Mouse (Mus musculus): Measurements from ENCODE around the gene Smyd3. TPM values are rescaled to one million over a fixed set of nuclear protein-coding genes. Genes with fewer than 3 reads are reported as not detected.
A peak's percentile ranks its signal among the peaks of the same experiment; 100 is the strongest.

Gene Smyd3
- polyA plus RNA-seq, 1 experiment from 2014 or later, result 11.3 TPM

- H3K4me2 ChIP-seq (ENCODE audit: low read length), result peak overlapping the region; percentile 74
- no peaks in the 10 kb centered on the region for H3K36me3 ChIP-seq (ENCODE audit: control insufficient read depth, insufficient read depth, low read length)
- whole genome bisulfite sequencing, result under 1% methylated on average over 21 of the region's 21 CpGs
Measured at GRCm38 (mm10) chr1:179516941-179517712, 714 bp downstream of the Smyd3 start.

GRCm38 (mm10) chr1:179511895-179512294, 5.9 kb downstream of the Smyd3 start:
- peaks cover 0 to 6% of the 10 kb centered on the region in 2 experiments; a peak in 1 of 4 replicates for H3K4me1 ChIP-seq (ENCODE audit: control insufficient read depth in 2 of 2, insufficient read depth in 2 of 2, low read length in 2 of 2)
- H3K9ac ChIP-seq (ENCODE audit: low read length), result no peak overlapping the region
- no peaks in the 10 kb centered on the region for H3K27me3 ChIP-seq (ENCODE audit: control insufficient read depth, insufficient read depth, low read length)
- no peak overlapping the region for H3K27ac ChIP-seq (replicated peaks in 1 of 2; ENCODE audit: control insufficient read depth in 1 of 2, insufficient read depth in 1 of 2, low read depth in 2 of 2, low read length in 2 of 2)
- no peak for ATAC-seq (ENCODE audit: insufficient number of reproducible peaks, insufficient read depth, low FRiP score, low read depth)
- no peak overlapping the region for H3K4me2 ChIP-seq (ENCODE audit: low read length)
- H3K9me3 ChIP-seq (ENCODE audit: control insufficient read depth, low read length), result no peaks in the 10 kb centered on the region
- H3K36me3 ChIP-seq (ENCODE audit: control insufficient read depth, insufficient read depth, low read length), result no peaks in the 10 kb centered on the region
- WGBS, result 80% methylated on average over 7 of the region's 7 CpGs
- H3K4me3 ChIP-seq (ENCODE audit: control insufficient read depth in 1 of 2, insufficient read depth in 1 of 2, low read depth in 1 of 2, low read length in 2 of 2), result no peak overlapping the region

More at GRCm38 (mm10) chr1:179516941-179517712, 714 bp downstream of the Smyd3 start:
- peak overlapping the region; percentile 79 for H3K9ac ChIP-seq (ENCODE audit: low read length)
- H3K4me3 ChIP-seq (ENCODE audit: control insufficient read depth in 1 of 2, insufficient read depth in 1 of 2, low read depth in 1 of 2, low read length in 2 of 2), result peak overlapping the region; percentile 62 to 92
- peak overlapping the region in 1 of 2 experiments; percentile 29; a peak in 2 of 4 replicates for H3K27ac ChIP-seq (replicated peaks in 1 of 2; ENCODE audit: control insufficient read depth in 1 of 2, insufficient read depth in 1 of 2, low read depth in 2 of 2, low read length in 2 of 2)
- H3K27me3 ChIP-seq (ENCODE audit: control insufficient read depth, insufficient read depth, low read length), result no peaks in the 10 kb centered on the region
- no peaks in the 10 kb centered on the region for H3K9me3 ChIP-seq (ENCODE audit: control insufficient read depth, low read length)
- H3K4me1 ChIP-seq (ENCODE audit: control insufficient read depth in 2 of 2, insufficient read depth in 2 of 2, low read length in 2 of 2), result peaks cover 0 to 6% of the 10 kb centered on the region in 2 experiments; a peak in 1 of 4 replicates
- ATAC-seq (ENCODE audit: insufficient number of reproducible peaks, insufficient read depth, low FRiP score, low read depth), result peak; percentile 73

- Histone ChIP-seq H3K36me3 (ENCODE audit: control insufficient read depth, insufficient read depth, low read length) (no peaks in the 10 kb centered on the region), H3K4me3 (ENCODE audit: control insufficient read depth in 1 of 2, insufficient read depth in 1 of 2, low read depth in 1 of 2, low read length in 2 of 2) (no peak overlapping the region), H3K9me3 (ENCODE audit: control insufficient read depth, low read length) (no peaks in the 10 kb centered on the region), H3K4me1 (ENCODE audit: control insufficient read depth in 2 of 2, insufficient read depth in 2 of 2, low read length in 2 of 2) (no peaks in the 10 kb centered on the region), H3K4me2 (ENCODE audit: low read length) (no peak overlapping the region), H3K27me3 (ENCODE audit: control insufficient read depth, insufficient read depth, low read length) (no peaks in the 10 kb centered on the region), H3K9ac (ENCODE audit: low read length) (no peak overlapping the region), H3K27ac (replicated peaks in 1 of 2; ENCODE audit: control insufficient read depth in 1 of 2, insufficient read depth in 1 of 2, low read depth in 2 of 2, low read length in 2 of 2) (no peak overlapping the region)
- no peak for ATAC-seq (ENCODE audit: insufficient number of reproducible peaks, insufficient read depth, low FRiP score, low read depth)
- 75% methylated on average over 12 of the region's 13 CpGs for whole genome bisulfite sequencing
Measured at GRCm38 (mm10) chr1:179510546-179511340, 7.1 kb downstream of the Smyd3 start.

- Histone ChIP-seq H3K27me3 (ENCODE audit: control insufficient read depth, insufficient read depth, low read length) (no peaks in the 10 kb centered on the region), H3K4me2 (ENCODE audit: low read length) (no peak overlapping the region), H3K4me3 (ENCODE audit: control insufficient read depth in 1 of 2, insufficient read depth in 1 of 2, low read depth in 1 of 2, low read length in 2 of 2) (no peak overlapping the region), H3K9me3 (ENCODE audit: control insufficient read depth, low read length) (no peaks in the 10 kb centered on the region), H3K27ac (replicated peaks in 1 of 2; ENCODE audit: control insufficient read depth in 1 of 2, insufficient read depth in 1 of 2, low read depth in 2 of 2, low read length in 2 of 2) (no peak overlapping the region), H3K9ac (ENCODE audit: low read length) (no peak overlapping the region), H3K36me3 (ENCODE audit: control insufficient read depth, insufficient read depth, low read length) (no peaks in the 10 kb centered on the region), H3K4me1 (ENCODE audit: control insufficient read depth in 2 of 2, insufficient read depth in 2 of 2, low read length in 2 of 2) (no peaks in the 10 kb centered on the region)
- 57% methylated on average over 9 of the region's 9 CpGs for WGBS
- no peak for ATAC-seq (ENCODE audit: insufficient number of reproducible peaks, insufficient read depth, low FRiP score, low read depth)
Measured at GRCm38 (mm10) chr1:179506530-179507315, 11.1 kb downstream of the Smyd3 start.

GRCm38 (mm10) chr1:179502565-179502964, 15.3 kb downstream of the Smyd3 start:
- WGBS, result 12% methylated on average over 3 of the region's 3 CpGs
- Histone ChIP-seq H3K9me3 (ENCODE audit: control insufficient read depth, low read length) (no peaks in the 10 kb centered on the region), H3K27me3 (ENCODE audit: control insufficient read depth, insufficient read depth, low read length) (no peaks in the 10 kb centered on the region), H3K27ac (replicated peaks in 1 of 2; ENCODE audit: control insufficient read depth in 1 of 2, insufficient read depth in 1 of 2, low read depth in 2 of 2, low read length in 2 of 2) (no peak overlapping the region), H3K4me1 (ENCODE audit: control insufficient read depth in 2 of 2, insufficient read depth in 2 of 2, low read length in 2 of 2) (no peaks in the 10 kb centered on the region), H3K36me3 (ENCODE audit: control insufficient read depth, insufficient read depth, low read length) (no peaks in the 10 kb centered on the region), H3K4me2 (ENCODE audit: low read length) (no peak overlapping the region), H3K4me3 (ENCODE audit: control insufficient read depth in 1 of 2, insufficient read depth in 1 of 2, low read depth in 1 of 2, low read length in 2 of 2) (no peak overlapping the region), H3K9ac (ENCODE audit: low read length) (no peak overlapping the region)
- no peak for ATAC-seq (ENCODE audit: insufficient number of reproducible peaks, insufficient read depth, low FRiP score, low read depth)

- H3K9ac ChIP-seq (ENCODE audit: low read length), result no peak overlapping the region
- no peak for ATAC-seq (ENCODE audit: insufficient number of reproducible peaks, insufficient read depth, low FRiP score, low read depth)
- no peaks in the 10 kb centered on the region for H3K9me3 ChIP-seq (ENCODE audit: control insufficient read depth, low read length)
- no peak overlapping the region for H3K4me2 ChIP-seq (ENCODE audit: low read length)
- H3K36me3 ChIP-seq (ENCODE audit: control insufficient read depth, insufficient read depth, low read length), result no peaks in the 10 kb centered on the region
- WGBS, result 59% methylated on average over 3 of the region's 3 CpGs
- no peak overlapping the region for H3K4me3 ChIP-seq (ENCODE audit: control insufficient read depth in 1 of 2, insufficient read depth in 1 of 2, low read depth in 1 of 2, low read length in 2 of 2)
- H3K4me1 ChIP-seq (ENCODE audit: control insufficient read depth in 2 of 2, insufficient read depth in 2 of 2, low read length in 2 of 2), result no peaks in the 10 kb centered on the region
- H3K27ac ChIP-seq (replicated peaks in 1 of 2; ENCODE audit: control insufficient read depth in 1 of 2, insufficient read depth in 1 of 2, low read depth in 2 of 2, low read length in 2 of 2), result no peak overlapping the region
- H3K27me3 ChIP-seq (ENCODE audit: control insufficient read depth, insufficient read depth, low read length), result no peaks in the 10 kb centered on the region
Measured at GRCm38 (mm10) chr1:179499257-179499656, 18.6 kb downstream of the Smyd3 start.

- WGBS, result 79% methylated on average over 5 of the region's 5 CpGs
Measured at GRCm38 (mm10) chr1:179492908-179493307, 24.9 kb downstream of the Smyd3 start.

More at GRCm38 (mm10) chr1:179492908-179493307, 24.9 kb downstream of the Smyd3 start:
- Histone ChIP-seq H3K4me2 (ENCODE audit: low read length) (no peak overlapping the region), H3K4me3 (ENCODE audit: control insufficient read depth in 1 of 2, insufficient read depth in 1 of 2, low read depth in 1 of 2, low read length in 2 of 2) (no peak overlapping the region), H3K4me1 (ENCODE audit: control insufficient read depth in 2 of 2, insufficient read depth in 2 of 2, low read length in 2 of 2) (peaks cover 2 to 4% of the 10 kb centered on the region in 2 experiments; a peak in 2 of 4 replicates), H3K9me3 (ENCODE audit: control insufficient read depth, low read length) (0 out of 2 replicates have a peak, but pooled peaks cover 4% of the 10 kb centered on the region), H3K36me3 (ENCODE audit: control insufficient read depth, insufficient read depth, low read length) (no peaks in the 10 kb centered on the region), H3K27me3 (ENCODE audit: control insufficient read depth, insufficient read depth, low read length) (no peaks in the 10 kb centered on the region), H3K27ac (replicated peaks in 1 of 2; ENCODE audit: control insufficient read depth in 1 of 2, insufficient read depth in 1 of 2, low read depth in 2 of 2, low read length in 2 of 2) (no peak overlapping the region), H3K9ac (ENCODE audit: low read length) (no peak overlapping the region)
- ATAC-seq (ENCODE audit: insufficient number of reproducible peaks, insufficient read depth, low FRiP score, low read depth), result no peak

Data from heart, embryonic 14.5 days (tissue).